Mouse (Mus musculus): ENCODE measurements at regions not wholly inside any gene's neighbourhood (a gene's known extent, or its start where the extent isn't known, plus 50 kb on each side); places are given as distances from the start of the nearest gene placed in this dataset.
A peak's percentile ranks its signal among the peaks of the same experiment; 100 is the strongest.

DNA sequence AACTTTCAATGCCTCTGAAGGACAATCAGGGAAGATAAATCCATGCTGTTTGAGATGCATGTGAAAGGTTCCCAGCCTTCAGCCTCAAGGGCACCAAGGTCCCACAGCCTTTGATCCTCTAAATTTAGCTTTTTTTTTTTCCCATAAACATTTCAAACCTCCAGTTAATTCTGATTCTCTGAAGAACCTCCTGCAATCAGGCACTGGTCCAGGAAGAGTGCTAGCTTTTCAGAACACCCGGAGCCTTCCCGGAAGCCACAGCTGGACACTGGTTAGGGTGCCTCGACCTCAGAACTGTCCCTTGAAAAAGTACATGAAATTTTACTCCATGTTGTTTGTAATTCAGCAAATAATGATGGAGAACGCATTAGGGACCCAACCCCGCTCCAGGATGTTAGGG, 348.9 kb downstream of the Prdm2 start:
- no peak for DNase-seq (ENCODE audit: low spot score in 2 of 2)

DNA sequence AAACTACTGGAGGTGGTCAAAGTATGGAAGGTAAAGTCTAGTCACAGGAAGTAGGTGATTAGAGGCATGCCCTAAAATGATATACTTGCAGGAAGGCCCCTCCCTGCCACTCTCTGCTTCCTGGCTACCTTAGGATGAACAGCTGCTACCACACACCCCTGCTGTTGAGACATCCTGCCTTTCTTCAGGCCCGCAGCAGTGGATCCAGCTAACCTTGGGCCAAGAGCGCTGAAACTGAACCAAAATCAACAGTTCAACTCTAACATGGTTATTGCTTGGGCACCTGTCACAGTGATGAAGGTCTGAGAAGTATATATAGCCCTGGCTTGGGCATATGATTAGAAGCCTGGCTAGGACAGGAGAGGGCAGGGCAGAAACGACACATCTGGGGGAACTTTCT, 352.4 kb downstream of the Prdm2 start:
- DNase-seq (ENCODE audit: low spot score in 2 of 2), result no peak

DNA sequence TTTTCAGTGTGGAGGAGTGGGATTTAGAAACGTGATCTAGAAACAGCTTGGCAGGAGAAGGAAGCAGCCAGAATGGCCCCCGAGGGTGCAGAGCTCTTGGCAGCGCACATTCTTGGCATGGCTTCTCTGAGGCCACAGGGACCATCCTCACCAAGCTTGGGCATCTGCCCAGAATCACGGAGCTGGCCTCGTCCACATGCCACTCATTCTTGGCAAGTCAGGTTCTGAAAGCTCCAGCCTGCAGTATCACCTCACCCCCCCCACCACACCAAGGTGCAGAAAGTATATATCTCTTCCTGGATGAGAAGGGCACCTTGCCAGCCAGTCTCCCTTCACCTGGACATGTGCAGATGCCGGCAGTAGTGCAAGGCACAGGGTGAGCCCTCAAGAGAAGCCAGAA, 356.2 kb downstream of the Prdm2 start:
- no peak for DNase-seq (ENCODE audit: low spot score in 2 of 2)

DNA sequence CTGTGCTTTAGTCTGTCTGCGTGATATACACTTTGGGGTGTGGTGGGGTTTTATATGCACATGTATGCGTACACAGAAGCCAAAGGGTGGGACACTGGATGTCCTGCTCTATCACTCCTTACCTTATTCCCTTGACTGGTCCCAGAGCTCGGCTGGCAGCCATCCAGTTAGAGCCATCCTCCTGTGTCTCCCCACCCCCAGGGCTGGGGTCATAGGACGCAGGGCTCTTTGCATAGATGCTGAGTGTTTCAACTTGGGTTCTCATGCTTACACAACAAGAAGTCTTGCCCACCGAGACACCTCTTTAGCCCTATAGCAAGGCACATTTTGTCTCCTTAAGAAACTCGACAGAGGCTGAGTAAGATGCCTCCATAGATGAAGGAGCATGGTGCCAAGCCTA, 357.2 kb downstream of the Prdm2 start:
- no peak for DNase-seq (ENCODE audit: low spot score in 2 of 2)

DNA sequence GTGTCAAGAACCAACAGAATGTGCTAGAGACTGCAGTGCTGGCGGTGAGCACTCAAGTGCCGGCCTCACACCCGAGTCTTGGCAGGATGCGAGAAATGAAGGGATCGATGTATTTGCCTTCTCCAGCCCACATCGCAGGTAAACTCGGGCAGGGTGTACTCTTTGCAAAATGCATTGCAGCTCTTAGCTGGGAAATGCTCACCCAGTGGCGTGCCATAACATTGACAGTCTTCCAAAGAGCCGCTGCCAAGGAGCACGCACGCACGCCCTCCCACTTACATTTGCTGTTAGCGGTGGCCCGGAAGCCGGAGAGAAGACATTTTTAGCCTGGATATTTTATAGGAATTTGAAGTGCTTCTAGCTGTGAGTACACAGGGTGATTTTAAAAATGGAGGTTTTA, 358.9 kb downstream of the Prdm2 start:
- DNase-seq (ENCODE audit: low spot score in 2 of 2), result peak; percentile 6 to 19

DNA sequence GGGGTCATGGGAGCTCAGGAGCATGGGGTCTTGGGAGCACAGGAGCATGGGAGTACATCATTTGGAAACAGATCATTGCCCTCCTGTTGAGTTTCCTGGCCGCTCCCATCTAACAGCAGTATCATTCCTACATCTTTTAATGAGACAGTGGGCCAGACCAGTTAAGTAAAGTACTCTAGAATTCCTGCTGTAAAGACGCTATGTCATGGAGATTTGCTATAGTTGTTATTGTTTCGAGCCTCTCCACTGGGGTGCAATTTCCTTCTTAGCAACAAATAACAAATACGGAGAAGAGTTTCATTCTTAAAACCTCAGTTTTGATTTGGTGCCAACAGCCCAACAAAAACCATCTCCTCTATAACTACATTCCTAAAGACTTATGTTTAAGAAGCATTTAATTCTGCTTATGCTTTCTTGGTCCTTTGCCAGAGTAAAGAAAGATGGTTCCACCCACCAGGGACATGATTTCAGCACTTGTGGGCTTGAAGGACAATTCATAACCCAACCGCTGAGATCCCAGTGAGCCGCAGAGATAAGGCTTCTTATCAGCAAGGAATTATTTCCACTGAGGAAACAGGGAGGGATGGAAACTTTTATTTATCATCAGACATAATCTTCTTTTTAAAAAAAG, 367.6 kb downstream of the Prdm2 start:
- no peak for DNase-seq (ENCODE audit: low spot score in 2 of 2)

DNA sequence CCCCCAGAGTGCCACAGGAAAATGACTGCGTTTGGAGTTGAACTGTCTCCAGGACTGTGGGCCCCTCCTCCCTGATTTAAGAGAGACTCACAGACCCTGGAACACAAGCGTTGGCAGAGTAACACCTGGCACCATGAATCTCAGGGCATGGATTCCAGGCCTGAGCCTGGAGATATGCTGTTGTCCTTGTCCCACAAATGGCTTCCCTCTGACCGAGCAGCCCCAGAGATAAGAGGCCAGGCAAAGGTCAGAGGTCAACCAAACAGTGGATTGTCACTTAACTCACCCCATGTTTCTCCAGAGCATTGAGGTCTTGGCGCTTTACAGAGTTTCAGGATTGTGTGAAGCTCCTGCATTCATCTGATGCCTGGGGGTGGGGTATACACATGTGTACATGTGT, 373.3 kb downstream of the Prdm2 start:
- DNase-seq (ENCODE audit: low spot score in 2 of 2), result no peak

DNA sequence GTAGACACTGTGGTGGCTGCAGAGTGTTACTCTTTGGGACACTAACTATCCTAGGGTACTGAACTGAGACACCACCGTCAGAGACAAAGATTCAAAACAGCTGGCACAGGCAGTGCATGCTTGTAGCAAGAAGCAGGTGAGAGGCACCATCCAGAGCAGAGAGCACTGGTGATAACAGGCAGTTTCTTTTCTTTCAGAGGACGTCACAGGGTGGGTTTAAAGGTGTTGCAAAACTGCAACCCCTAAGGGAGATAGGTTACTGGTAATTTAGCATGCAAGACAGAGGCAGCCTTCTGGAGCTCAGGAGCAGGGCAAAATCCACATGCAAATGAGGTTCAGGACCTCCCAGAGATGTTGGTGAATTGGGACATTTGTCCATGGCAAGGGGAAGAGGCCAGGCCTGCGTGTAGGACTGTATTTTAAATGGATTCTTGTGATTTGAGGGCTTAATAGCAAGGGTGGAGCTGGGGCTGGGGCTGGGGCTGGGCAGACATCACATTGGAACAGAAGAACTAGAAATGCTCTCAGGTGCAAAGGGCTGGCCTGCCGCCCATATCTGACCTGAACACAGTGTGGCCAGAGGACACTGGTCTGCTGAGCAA, 374.3 kb downstream of the Prdm2 start:
- no peak for DNase-seq (ENCODE audit: low spot score in 2 of 2)

DNA sequence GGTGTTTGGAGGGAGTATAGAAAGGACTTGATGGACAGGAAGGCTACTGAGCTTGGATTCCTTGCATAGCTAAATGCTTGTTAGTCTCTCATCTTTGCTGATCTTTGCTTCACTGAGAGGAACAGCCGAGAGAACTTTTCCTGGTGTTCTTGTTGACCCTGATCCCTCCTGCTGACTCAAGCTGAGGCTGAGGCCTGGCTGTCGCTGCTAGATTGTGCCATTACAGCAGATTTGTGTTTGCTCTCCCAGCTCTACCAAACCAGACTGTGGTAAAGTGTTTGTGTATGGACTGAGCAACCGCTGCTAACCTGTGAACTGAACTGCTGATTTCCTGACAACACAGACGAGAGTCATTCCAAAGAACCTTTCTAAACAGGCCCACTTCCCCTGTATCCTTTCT, 375.2 kb downstream of the Prdm2 start:
- DNase-seq (ENCODE audit: low spot score in 2 of 2), result no peak

DNA sequence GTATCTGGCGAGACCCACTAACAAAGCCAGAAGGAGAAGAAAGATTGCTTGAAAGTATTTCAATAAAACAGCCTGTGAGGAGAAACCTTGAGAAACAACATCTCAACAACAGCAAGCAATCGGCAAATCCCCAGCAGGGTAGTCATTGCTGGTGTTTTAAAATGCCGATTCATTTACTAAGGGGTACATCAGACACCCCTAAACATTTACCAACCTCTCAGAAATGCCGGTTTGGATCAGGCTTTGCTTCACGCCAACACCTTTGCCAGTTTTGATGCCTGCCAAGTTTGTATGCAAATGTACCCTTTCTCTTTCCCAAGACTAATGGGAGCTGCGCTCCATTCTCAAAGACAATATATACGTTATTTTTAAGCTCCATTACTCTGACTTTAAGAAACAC, 383.1 kb downstream of the Prdm2 start:
- DNase-seq (ENCODE audit: low spot score in 2 of 2), result no peak

DNA sequence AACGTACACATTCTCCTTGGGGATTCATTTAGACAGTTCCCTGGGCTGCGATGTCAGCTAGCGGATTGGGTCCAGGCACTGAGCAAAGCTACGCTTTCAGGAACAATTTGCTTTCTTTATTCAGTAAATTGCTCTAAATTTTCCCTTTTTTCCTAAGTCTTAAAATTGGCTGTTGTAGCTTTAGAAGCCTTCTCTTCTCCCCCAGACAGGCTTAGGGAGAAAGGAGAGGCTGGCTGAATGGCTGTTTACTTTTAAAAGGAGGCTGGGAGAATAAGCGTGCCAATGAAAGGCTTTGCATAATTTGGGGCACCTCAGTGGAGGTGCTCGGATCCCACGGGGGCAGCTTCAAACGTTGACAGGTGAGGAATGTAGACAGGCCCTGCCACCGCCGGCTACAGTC, 383.8 kb downstream of the Prdm2 start:
- no peak for DNase-seq (ENCODE audit: low spot score in 2 of 2)

DNA sequence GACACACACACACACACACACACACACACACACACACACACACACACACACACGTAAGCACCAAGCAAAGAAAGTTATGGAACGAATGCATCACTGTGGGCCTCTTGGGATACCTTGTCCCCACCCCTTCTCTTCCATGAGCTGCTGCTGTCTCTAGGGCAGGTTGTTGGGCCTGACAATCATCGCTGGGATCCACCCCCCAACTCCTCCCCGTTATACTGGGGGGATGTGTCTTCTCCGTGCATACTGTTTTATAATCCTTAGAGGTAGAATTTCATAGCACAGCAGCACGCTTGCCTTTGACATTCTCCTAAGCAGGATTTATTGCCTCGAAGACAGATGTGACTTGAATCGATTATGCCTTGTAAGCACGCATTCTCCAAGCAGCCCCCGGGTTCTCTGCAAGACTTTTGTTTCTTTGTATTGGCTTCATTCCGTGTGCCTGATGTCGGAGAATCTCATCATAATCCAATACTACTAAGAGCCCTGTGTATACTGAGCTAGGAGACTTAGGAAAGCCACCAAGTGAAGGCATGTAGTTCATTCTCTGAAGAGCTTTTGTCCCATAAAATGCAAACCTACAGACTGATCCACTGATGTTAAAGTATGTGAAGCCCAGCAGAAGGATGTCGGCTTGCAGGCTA, 386.4 kb downstream of the Prdm2 start:
- no peak for DNase-seq (ENCODE audit: low spot score in 2 of 2)

DNA sequence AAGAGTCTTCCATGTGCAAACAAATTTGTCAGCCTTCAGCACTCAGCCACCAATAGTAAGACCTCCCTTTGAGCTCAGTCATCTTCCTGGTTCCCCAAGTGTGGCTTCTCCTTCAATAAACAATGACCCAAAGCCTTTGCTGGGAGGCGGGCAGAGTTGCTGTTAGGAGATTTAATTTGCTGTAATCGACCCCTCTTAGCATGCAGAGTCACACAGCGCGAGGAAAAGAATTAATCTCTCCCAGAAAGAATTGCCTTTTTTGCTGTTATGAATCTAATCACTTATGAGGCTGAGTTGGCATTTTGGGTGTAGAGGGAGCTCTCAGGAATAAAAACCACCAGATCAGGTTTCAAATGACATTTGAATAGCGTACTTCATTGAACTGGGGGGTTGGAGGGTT, 387.0 kb downstream of the Prdm2 start:
- DNase-seq (ENCODE audit: low spot score in 2 of 2), result no peak

DNA sequence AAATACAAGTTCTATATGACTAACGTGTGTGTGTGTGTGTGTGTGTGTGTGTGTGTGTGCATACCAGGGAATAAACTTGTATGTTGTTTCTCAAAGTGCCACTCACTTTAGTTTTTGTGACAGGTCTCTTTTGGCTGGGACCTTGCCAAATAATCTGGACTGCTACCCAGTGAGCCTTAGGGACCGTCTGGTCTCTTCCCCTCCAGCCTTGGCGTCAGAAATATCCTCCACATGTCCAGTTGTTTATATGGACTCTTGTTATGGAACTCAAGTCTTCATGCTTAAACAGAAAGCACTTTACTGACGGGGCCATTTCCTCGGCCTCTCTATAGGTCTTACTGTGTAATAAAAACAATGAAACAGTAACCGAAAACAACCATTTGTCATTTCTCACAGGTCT, 394.4 kb downstream of the Prdm2 start:
- DNase-seq (ENCODE audit: low spot score in 2 of 2), result no peak

DNA sequence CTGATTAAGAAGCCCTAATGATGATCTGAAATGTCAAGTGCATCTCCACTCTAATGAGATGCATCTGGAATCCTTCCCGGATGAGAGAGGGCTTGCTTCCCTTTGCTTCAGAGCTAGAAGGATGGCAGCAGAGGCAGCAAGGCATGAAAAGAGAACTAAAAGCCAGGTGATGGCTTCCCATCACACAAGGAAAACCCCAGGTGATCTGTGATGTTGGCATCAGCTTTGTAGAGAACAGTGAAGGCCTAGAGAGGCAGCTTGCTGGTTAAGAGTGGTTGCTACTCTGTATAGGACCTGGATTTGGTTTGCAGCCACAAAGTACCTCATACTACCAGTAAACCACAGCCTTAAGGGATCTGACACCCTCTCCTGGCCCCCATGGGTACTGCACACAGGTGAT, 395.8 kb downstream of the Prdm2 start:
- no peak for DNase-seq (ENCODE audit: low spot score in 2 of 2)

DNA sequence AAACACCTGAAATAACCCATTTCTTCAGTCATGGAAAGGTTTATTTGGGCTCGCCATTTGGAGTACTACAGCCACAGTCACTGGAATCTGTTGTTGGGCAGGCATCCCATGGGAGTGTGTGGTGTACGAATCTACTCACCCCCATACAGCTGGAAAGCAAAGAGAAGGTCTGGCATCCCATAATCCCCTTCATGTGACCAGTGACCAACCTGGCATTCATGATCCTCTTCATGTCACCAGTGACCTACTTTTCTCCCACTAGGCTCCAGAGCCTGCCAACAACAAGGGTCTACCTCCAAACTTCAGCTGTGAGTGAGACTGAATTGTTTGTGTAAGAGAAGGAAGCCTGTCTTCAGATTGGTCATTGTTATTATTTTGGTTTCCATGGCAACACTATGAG, 409.0 kb downstream of the Prdm2 start:
- no peak for DNase-seq (ENCODE audit: low spot score in 2 of 2)

DNA sequence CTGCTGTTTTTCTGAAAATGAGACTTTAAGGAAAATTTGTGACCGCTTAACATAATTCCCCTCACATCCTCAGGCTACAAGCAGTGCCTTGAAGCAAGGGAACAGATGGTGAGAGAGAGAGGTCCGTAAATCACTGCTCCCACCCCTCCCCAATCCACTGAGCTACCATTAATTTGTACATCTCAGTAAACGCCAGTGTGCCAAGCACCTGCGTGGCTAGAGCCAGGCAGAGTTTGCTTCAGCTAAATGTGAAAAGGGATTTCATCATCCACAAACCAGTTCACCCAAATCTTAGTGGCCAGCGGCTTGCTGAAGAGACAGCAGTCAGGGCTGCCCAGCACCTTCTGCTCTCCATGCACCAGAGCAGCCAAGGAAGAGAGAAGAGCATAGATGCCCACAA, 413.5 kb downstream of the Prdm2 start:
- DNase-seq (ENCODE audit: low spot score in 2 of 2), result no peak

DNA sequence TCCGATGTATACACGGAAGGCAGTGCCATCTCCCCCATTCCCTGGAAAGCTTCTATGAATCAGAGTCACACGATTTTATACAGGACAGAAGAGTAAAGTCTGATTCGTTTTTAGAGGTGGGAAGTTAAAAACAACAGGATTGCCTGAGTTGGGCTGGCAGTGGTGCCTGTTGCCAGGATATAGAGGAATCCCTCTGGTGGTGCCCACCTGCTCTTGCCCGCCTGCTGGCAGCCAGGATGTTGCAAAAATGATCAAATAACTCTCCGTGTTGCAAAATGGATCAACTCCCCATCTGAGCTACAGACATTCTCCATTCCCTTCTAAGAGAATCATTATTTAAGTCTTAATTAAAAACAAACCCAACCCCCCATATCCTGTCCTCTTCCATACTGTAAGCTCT, 414.0 kb downstream of the Prdm2 start:
- no peak for DNase-seq (ENCODE audit: low spot score in 2 of 2)

DNA sequence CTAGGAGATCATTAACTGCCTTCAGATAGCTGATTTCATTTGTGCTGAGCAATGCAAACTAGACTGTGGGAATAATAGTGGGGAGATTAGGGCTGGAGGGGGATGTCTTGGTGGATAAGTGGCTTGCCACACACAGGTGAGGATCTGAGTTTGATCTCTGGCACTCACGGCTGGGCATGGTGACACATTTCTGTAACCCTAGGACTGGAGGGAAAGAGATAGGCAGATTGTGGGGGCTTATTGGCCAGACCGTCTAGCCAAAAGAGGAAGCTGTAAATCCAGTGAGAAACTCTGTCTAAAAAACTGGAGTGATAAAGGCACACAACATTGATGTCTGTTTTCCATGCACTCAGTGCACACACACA, 420.2 kb downstream of the Prdm2 start:
- no peak for DNase-seq (ENCODE audit: low spot score in 2 of 2)

DNA sequence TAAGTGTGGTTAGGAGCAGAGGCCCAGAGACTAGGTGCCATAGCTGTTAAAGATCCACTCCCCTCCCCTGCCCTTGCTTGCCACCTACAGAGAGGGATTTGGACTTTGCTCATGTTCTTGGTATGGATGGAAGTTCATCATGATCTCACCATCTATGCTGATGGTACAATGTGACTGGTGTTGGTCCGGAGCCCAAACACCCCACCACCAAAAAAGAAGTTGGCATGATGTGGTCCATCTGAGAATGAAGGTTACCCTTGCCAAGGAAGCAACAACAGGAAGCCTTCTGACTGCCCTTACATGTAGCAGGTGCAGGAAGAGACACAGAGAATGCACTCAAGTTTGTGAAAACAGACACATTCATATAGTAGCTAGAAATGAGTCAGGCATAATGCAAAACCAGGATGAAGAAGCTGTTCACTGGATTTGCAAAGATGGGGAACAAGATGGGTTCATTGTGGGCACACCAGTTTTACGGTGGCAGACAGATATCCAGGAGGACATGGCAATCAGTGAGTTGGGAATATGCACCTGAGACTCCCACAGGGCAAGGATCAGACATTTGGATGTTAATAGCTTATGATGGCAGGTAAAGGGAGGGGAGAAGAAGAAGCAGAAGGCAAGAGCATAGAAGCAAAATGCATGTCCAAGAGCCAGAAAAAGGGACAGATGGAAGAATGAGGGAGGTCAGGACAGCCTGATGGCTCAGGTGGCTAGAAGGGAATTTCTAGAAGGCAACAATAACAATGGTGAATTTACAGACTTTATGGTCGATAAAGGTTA, 420.8 kb downstream of the Prdm2 start:
- DNase-seq (ENCODE audit: low spot score in 2 of 2), result no peak

DNA sequence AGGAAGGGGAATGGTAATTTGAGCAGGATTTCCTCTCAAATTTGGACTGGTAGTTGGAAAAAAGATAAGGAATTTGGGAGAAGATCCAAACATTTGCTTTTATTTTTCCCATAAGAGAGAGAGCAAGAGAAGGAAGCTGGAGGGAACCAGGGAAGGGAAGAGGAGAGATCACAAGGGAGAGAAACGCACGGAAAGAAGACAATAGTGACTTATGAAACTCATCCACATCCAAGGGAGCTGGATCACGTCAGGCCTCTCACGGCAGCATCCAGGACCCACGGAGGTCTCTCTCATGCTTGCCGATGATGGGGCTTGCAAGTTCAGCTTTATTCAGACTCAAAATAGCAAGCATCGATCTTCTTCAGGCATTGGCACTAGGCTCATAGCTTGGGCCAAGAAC, 423.7 kb downstream of the Prdm2 start:
- DNase-seq (ENCODE audit: low spot score in 2 of 2), result no peak

DNA sequence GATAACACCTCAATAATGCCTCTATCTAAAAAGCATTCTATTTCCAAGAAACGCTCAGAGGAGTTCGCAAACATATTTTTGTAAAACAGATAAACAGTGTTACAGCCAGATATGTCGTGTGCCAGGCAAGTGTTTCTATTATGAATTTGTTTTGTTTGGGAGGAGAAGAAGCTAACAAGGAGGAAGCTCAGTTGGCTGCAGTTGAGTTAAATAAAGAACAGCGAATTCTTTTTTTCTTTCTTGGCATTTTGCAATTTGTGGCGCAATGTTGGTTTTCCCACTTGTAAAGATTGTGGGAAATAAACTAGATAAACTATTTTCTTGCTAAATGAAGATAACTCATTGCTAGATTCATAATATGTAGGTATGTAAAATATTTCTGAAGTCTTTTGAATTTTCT, 427.4 kb downstream of the Prdm2 start:
- no peak for DNase-seq (ENCODE audit: low spot score in 2 of 2)
